Mouse (Mus musculus) midbrain, embryonic 16.5 days (tissue): ENCODE measurements around the gene Nsd2. TPM values are rescaled to one million over a fixed set of nuclear protein-coding genes. Genes with fewer than 3 reads are reported as not detected.

Source experiments
- microRNA-seq: library from miRNA; unstranded; fragments of <30 nt; microRNA quantifications from one replicate; pipeline ENCODE4, GENCODE M21; 2017
- polyA plus RNA-seq: library from polyadenylated mRNA; unstranded; fragments of >200 nt; fragmentation: Nextera tagmentation; extraction: Ambion mirVana; gene quantifications from 2 replicates; pipeline ENCODE4 v1.2.1, GENCODE M21; 2015

The Nsd2 gene
- polyA plus RNA-seq, 1 experiment from 2014 or later = 75.9 TPM

Small RNAs within 50 kb of the gene (microRNA-seq; reads per million reads assigned to microRNA genes)
- gene Mir7024 = not detected

Other genes starting within 250 kb of the Nsd2 start
- gene Fam53a, start 191.1 kb upstream of the Nsd2 start, polyA plus RNA-seq = 30.3 and 31.0 TPM in 2 replicates
- 0.70 and 0.89 TPM in 2 replicates for gene Gm9903, start 190.8 kb upstream of the Nsd2 start, polyA plus RNA-seq
- 119 and 123 TPM in 2 replicates for gene Slbp, start 168.2 kb upstream of the Nsd2 start, polyA plus RNA-seq
- gene Tacc3, start 162.6 kb upstream of the Nsd2 start, polyA plus RNA-seq = 25.0 and 28.4 TPM in 2 replicates
- 29.1 and 29.7 TPM in 2 replicates for gene Tmem129, start 162.3 kb upstream of the Nsd2 start, polyA plus RNA-seq
- gene Fgfr3, start 99.1 kb upstream of the Nsd2 start, polyA plus RNA-seq = 19.1 and 23.9 TPM in 2 replicates
- 69.1 and 71.5 TPM in 2 replicates for gene Letm1, start 37.9 kb upstream of the Nsd2 start, polyA plus RNA-seq
- 38.9 and 40.4 TPM in 2 replicates for gene Nelfa, start 115.7 kb downstream of the Nsd2 start, polyA plus RNA-seq
- 654 and 658 TPM in 2 replicates for gene Gm1673, start 162.7 kb downstream of the Nsd2 start, polyA plus RNA-seq
- 4.4 and 4.6 TPM in 2 replicates for gene Nat8l, start 175.3 kb downstream of the Nsd2 start, polyA plus RNA-seq